Mouse (Mus musculus): Measurements from ENCODE around the gene Tmem246. TPM values are rescaled to one million over a fixed set of nuclear protein-coding genes. Genes with fewer than 3 reads are reported as not detected.

The Tmem246 gene
- total RNA-seq, 2 experiments from 2014 or later, result 49.3 to 51.8 TPM

DNA sequence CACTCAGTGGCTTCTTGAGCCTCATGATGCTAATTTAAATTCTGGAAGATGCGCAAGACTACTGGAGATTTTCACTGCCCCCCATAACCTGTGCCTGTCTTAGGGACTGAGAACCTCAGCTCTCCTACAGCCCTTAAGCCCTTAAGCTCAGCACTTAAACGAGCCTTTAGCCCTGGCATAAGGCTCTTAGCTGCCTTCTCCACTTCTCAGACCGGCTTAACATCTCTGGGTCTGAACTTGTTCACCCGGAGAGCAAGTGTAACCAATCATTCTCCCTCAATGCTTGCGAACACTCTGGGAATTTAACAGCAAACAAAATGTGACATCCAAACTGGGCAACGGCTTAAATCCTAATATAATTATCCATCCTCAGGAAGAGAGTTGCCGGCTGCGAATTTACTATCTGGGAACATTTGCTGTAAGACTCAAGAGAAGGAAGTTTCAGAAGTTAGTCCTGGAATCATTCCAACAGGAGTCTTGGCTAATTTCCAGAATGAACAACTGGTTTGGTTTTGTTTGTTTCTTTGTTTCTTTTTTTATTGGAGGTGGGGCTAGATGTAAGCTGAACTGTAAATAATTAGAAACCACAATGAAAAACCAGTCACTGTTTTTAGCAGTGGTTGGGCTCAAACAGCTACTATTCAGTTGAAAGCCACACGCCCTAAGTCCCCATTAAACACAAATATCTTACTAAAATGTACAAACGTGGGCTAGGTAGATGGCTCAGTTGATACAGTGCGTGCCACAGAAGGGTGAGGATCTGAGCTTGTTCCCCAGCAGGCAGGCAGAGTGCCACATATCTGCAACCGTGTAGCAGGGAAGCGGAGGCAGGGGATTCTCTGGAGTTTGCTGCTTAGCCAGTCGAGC is 13.5 kb downstream of the Tmem246 start:
- no peak for DNase-seq (ENCODE audit: low spot score)
- intact Hi-C loops (cut with DNase I), result loop anchor here (2.0 kb wide), 1 partner anchor 15 kb away; no protein-coding TSS in a partner anchor

- DNase-seq (ENCODE audit: low spot score), result no peak
- intact Hi-C loops (cut with DNase I), result no loop called here
Measured at GRCm38 (mm10) chr4:49581256-49581655, 16.4 kb downstream of the Tmem246 start.

DNA sequence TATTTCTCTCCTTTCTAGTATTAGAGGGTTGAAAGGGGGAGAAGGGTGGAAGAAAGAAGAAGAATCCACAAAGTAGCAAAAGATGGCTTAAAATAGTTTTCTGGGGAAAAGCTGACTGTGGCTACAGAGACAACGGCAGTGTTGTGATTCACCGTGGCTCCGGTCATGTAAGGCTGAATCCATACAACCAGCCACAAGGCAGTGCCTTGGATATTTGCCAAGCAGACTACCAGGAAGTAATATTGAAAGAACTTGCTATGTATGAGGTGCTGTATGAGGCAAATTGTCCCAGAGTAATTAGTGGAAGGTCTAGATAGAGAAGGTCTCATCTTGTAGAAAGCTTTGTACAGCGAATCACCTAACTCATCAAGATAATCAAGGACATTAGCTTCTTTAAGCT is 25.5 kb downstream of the Tmem246 start:
- intact Hi-C loops (cut with DNase I), result no loop called here
- no peak for DNase-seq (ENCODE audit: low spot score)

DNA sequence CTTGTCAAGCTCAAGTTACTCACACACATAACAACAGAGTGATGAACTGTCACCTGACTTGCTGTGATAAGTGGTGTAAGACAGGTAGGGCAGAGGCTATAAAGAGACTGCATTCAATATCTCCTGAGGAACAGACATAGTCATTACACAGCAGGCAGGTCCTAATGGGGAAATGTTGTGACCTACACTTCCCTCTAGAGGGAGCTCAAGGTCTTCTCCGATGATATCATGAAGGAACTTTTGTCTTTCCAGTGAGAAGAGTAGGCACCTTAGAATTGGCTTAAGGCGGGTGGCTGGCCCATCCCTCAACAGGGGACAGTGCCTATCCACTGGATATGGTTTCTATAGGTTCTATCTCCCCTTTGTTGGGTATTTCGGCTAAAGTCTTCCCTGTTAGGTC is 30.1 kb downstream of the Tmem246 start:
- no peak for DNase-seq (ENCODE audit: low spot score)
- intact Hi-C loops (cut with DNase I), result loop anchor here (1.0 to 2.0 kb wide), 2 partner anchors 29 to 60 kb away; partner anchors contain the start of gene Tmem246

- DNase-seq (ENCODE audit: low spot score), result peak; percentile 33
- intact Hi-C loops (cut with DNase I), result no loop called here
Measured at GRCm38 (mm10) chr4:49559915-49560772, 37.5 kb downstream of the Tmem246 start.

- no peak for DNase-seq (ENCODE audit: low spot score)
- intact Hi-C loops (cut with DNase I), result no loop called here
Measured at GRCm38 (mm10) chr4:49558181-49558580, 39.5 kb downstream of the Tmem246 start.

DNA sequence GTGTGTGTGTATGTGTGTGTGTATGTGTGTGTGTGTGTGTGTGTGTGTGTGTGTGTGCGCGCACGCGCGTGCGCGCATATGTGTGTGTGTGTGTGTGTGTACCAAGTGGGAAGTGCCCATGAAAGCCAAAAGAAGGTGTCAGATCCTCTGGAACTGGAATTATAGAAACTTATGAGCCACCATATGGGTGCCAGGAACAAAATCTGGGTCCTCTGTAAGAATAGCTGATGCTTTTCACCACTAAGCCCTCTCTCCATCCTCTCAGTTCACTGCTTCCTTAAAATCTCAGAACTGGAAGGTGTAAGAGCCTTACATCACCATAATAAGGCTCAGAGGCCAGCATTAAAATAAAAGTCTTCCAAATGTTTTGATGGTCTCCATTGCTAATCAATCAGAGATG is 40.3 kb downstream of the Tmem246 start:
- intact Hi-C loops (cut with DNase I), result no loop called here
- no peak for DNase-seq (ENCODE audit: low spot score)

GRCm38 (mm10) chr4:49553380-49553779 is 44.3 kb downstream of the Tmem246 start:
- no peak for DNase-seq (ENCODE audit: low spot score)
- intact Hi-C loops (cut with DNase I), result no loop called here

- no peak for DNase-seq (ENCODE audit: low spot score)
- intact Hi-C loops (cut with DNase I), result no loop called here
Measured at GRCm38 (mm10) chr4:49549383-49549782, 48.3 kb downstream of the Tmem246 start, which contains the start of gene Aldob. TSS of gene Aldob (minus strand) at chr4:49549546.

GRCm38 (mm10) chr4:49547544-49548219 is 50.0 kb downstream of the Tmem246 start:
- DNase-seq (ENCODE audit: low spot score), result no peak
- intact Hi-C loops (cut with DNase I), result no loop called here

DNA sequence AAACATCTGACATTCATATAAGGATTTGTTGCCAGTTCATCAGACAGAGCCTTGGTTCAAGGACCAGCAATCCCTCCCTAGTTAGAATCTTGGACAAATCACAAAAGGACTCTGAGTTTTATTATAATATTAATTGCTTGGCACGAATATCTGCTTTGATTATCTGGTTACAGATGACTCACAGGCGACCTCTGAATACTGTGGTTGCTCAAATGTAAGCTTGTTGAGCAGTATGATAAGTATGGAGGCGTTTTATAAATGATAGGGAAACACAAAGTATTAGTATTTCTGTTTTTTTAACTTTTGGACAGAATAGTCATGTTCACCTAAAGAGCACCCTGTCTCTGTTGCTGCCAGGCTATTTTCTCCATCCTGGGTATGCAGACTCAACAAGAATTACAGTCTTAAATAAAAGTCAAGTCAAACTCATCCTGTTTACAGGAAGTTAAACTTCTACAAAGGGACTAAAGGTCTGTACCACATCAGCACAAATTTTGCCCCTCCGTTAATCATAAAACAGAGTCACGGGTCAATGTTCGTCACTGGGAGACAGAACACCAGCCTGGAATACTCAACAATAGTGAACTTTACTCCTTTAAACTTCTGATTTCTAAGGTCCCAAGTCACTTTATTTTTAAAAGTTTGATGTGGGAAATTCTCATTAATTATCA is 50.7 kb downstream of the Tmem246 start:
- intact Hi-C loops (cut with DNase I), result no loop called here

DNA sequence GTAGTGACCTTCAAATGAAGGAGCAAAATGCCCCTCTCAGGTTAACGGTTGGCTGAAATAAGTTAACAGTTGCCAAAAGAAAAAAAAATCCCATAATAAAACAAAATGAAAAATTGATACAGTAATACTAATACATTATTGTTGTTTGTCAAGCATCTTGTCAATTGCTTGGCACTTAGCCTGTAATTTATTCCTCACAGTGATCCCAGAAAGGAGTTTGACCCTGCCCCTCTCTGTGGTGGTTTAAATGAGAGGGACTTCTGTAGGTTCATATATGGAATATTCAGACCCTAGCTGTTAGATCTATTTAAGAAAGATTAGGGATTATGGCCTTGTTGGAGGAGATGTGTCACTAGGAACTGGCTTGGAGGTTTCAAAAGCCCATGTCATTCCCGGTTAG is 51.6 kb downstream of the Tmem246 start:
- intact Hi-C loops (cut with DNase I), result no loop called here
- no peak for DNase-seq (ENCODE audit: low spot score)

More for the DNA sequence above, 50.7 kb downstream of the Tmem246 start:
- no peak for DNase-seq (ENCODE audit: low spot score)

- intact Hi-C loops (cut with DNase I), result no loop called here
- no peak for DNase-seq (ENCODE audit: low spot score)
Measured at GRCm38 (mm10) chr4:49540966-49541365, 56.7 kb downstream of the Tmem246 start.

- DNase-seq (ENCODE audit: low spot score), result no peak
- intact Hi-C loops (cut with DNase I), result no loop called here
Measured at GRCm38 (mm10) chr4:49539665-49540064, 58.0 kb downstream of the Tmem246 start.

- intact Hi-C loops (cut with DNase I), result no loop called here
- no peak for DNase-seq (ENCODE audit: low spot score)
Measured at GRCm38 (mm10) chr4:49536671-49537070, 61.0 kb downstream of the Tmem246 start.

DNA sequence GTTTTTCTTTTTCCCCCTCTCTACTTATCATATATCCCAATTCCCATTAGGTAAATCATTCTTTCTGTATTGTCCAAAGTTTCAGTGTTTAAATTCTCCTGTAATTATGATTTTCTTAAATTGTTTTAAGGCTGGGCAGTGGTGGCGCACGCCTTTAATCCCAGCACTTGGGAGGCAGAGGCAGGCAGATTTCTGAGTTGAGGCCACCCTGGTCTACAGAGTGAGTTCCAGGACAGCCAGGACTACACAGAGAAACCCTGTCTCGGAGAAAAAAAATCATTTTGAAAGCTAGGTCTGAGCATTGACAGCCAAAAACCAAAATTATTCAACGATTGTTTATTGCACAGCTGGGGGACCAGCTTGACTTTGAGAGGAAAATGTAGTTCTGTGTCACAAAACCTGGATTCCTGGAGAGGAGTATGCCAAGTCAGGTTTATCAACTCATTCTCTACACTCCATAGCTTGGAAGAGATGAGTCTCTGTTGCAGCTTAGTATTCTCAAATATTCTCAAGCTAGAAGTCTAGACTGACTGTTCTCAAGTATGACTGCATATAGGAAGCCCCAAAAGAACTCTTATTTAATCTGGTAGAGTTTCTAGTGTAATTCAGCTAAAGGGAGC is 61.9 kb downstream of the Tmem246 start:
- intact Hi-C loops (cut with DNase I), result no loop called here
- no peak for DNase-seq (ENCODE audit: low spot score)

- no peak for DNase-seq (ENCODE audit: low spot score)
- intact Hi-C loops (cut with DNase I), result no loop called here
Measured at GRCm38 (mm10) chr4:49535036-49535435, 62.6 kb downstream of the Tmem246 start.
